In genomic region chr2:144337701-144338100, GRCm38 (mm10) we compare ENCODE assay signal across 35 mouse cellular contexts. TPM values are rescaled to one million over a fixed set of nuclear protein-coding genes. Genes with fewer than 3 reads are reported as not detected.
DNase-seq lines count a peak whose midpoint lies in the region; ATAC-seq and TF ChIP-seq lines count a peak whose summit lies in the region.
"Had no signal": no experiment of that assay in that cellular context is flagged by ENCODE, and none has a peak within 500 bp of the region (broad histone marks: within the 10 kb centered on the region; RNA-seq: fewer than 3 reads in every experiment).

No protein-coding gene starts in this region.

- TF ChIP-seq CTCF in MEL (IDR thresholded peaks at IDR 0.05 in 2 of 3, conservative IDR thresholded peaks at IDR 0.05 in 1 of 3; ENCODE audit: control insufficient read depth in 1 of 3, insufficient read depth in 1 of 3, low read depth in 2 of 3, low read length in 3 of 3, poor library complexity in 1 of 3, severe bottlenecking in 1 of 3), result no peak
- TF ChIP-seq CTCF in gastrocnemius, adult 2 months (IDR thresholded peaks at IDR 0.05), result no peak

- DNase-seq in MEL (ENCODE audit: low read depth, low spot score), result peak; percentile 36
- peak; percentile 6 for DNase-seq in skeletal muscle tissue, adult 2 months (ENCODE audit: low read depth, low spot score)
- no peak for DNase-seq in left cerebral cortex, postnatal 36 days (ENCODE audit: low spot score in 2 of 2)
- no peak for DNase-seq in gastrocnemius, adult 2 months
- DNase-seq: adrenal gland, adult 8-10 months; cerebellum, adult 8-10 months; cerebellum, postnatal 25 days; embryo, embryonic 11 days; forebrain, postnatal 0 days; gastrocnemius, postnatal 10 days; heart, postnatal 4 days; kidney, adult 2 months; kidney, postnatal 36 days; left cerebral cortex, postnatal 4 days; lung, postnatal 4 days; right cerebral cortex, postnatal 4 days; thymus, postnatal 4 days had no signal

- no peak for TF ChIP-seq RAD21 in MEL (IDR thresholded peaks at IDR 0.05; ENCODE audit: low read depth, low read length)

- intact Hi-C loops in left cerebral cortex, postnatal 36 days (cut with DNase I), result no loop called here
- intact Hi-C loops in gastrocnemius, adult 2 months (cut with DNase I), result no loop called here

- TF ChIP-seq EP300 in MEL (IDR thresholded peaks at IDR 0.05; ENCODE audit: low read depth in 1 of 2, low read length in 2 of 2), result no peak

- no peaks in the 10 kb centered on the region for H3K9me3 ChIP-seq in liver, embryonic 16.5 days (replicated peaks; ENCODE audit: control insufficient read depth, low read length)
- no peaks in the 10 kb centered on the region for H3K9me3 ChIP-seq in liver, embryonic 12.5 days (replicated peaks)
- H3K9me3 ChIP-seq in MEL (replicated peaks; ENCODE audit: insufficient read depth, low read length), result no peaks in the 10 kb centered on the region
- H3K9me3 ChIP-seq: embryonic facial prominence, embryonic 12.5 days; hindbrain, embryonic 15.5 days had no signal

- no peak overlapping the region for H3K4me2 ChIP-seq in liver, embryonic 16.5 days (ENCODE audit: low read depth, low read length)
- H3K4me2 ChIP-seq in liver, embryonic 12.5 days, result no peak overlapping the region
- H3K4me2 ChIP-seq: embryonic facial prominence, embryonic 12.5 days; heart, embryonic 11.5 days; hindbrain, embryonic 15.5 days; midbrain, embryonic 11.5 days had no signal

- no peaks in the 10 kb centered on the region for H3K4me1 ChIP-seq in liver, embryonic 16.5 days (ENCODE audit: control insufficient read depth, low read depth, low read length)
- no peaks in the 10 kb centered on the region for H3K4me1 ChIP-seq in liver, embryonic 12.5 days
- peaks cover 0 to 2% of the 10 kb centered on the region in 2 experiments; a peak in 1 of 4 replicates for H3K4me1 ChIP-seq in MEL (ENCODE audit: control insufficient read depth in 1 of 2, insufficient read depth in 2 of 2, low read length in 2 of 2)
- H3K4me1 ChIP-seq: embryonic facial prominence, embryonic 12.5 days had no signal

- peak; percentile 30; the same call in 1 of the 2 replicates for ATAC-seq in liver, embryonic 16.5 days (ENCODE audit: low read depth)
- no peak for ATAC-seq in liver, embryonic 12.5 days
- ATAC-seq: activated CD4-positive, CD25-positive, alpha-beta regulatory T cell, adult 4 months; CD4-positive, CD25-positive, alpha-beta regulatory T cell, adult 4 months; forebrain, postnatal 0 days; inflammation-experienced regulatory T-cells, adult 6 months; midbrain, embryonic 16.5 days had no signal

- no peak overlapping the region for H3K27ac ChIP-seq in liver, embryonic 16.5 days (ENCODE audit: low read length)
- no peak overlapping the region for H3K27ac ChIP-seq in liver, embryonic 12.5 days
- H3K27ac ChIP-seq in MEL (ENCODE audit: control insufficient read depth, low read depth, low read length) (no peak overlapping the region), macrophage (peak overlapping the region; percentile 89)
- H3K27ac ChIP-seq in gastrocnemius, adult 2 months, result no peak overlapping the region
- H3K27ac ChIP-seq: embryonic facial prominence, embryonic 12.5 days; hindbrain, embryonic 15.5 days; layer of hippocampus, adult 2 months; liver, embryonic 14.5 days had no signal

- H3K27me3 ChIP-seq in liver, embryonic 16.5 days (ENCODE audit: control insufficient read depth, insufficient read depth, low read depth, low read length), result peaks cover 21% of the 10 kb centered on the region
- H3K27me3 ChIP-seq in liver, embryonic 12.5 days (replicated peaks), result peaks cover 40% of the 10 kb centered on the region
- H3K27me3 ChIP-seq in MEL (ENCODE audit: control insufficient read depth in 1 of 2, insufficient read depth in 2 of 2, low read length in 2 of 2), result peaks cover 0 to 2% of the 10 kb centered on the region in 2 experiments; a peak in 1 of 4 replicates

- no peak overlapping the region for H3K4me3 ChIP-seq in liver, embryonic 16.5 days (ENCODE audit: low read depth, low read length)
- no peak overlapping the region for H3K4me3 ChIP-seq in liver, embryonic 12.5 days
- H3K4me3 ChIP-seq in MEL (ENCODE audit: control insufficient read depth in 1 of 2, insufficient read depth in 1 of 2, low read depth in 2 of 2, low read length in 2 of 2), result no peak overlapping the region
- H3K4me3 ChIP-seq in macrophage (ENCODE audit: inconsistent target), result peak overlapping the region; percentile 41
- no peak overlapping the region for H3K4me3 ChIP-seq in gastrocnemius, adult 2 months
- H3K4me3 ChIP-seq: embryonic facial prominence, embryonic 12.5 days; hindbrain, embryonic 15.5 days; layer of hippocampus, adult 2 months had no signal

- H3K9ac ChIP-seq in liver, embryonic 16.5 days (ENCODE audit: low read depth, low read length), result no peak overlapping the region
- H3K9ac ChIP-seq in liver, embryonic 12.5 days, result no peak overlapping the region
- H3K9ac ChIP-seq in MEL (ENCODE audit: control insufficient read depth, low read depth, low read length, poor library complexity, severe bottlenecking), result no peak overlapping the region
- H3K9ac ChIP-seq: embryonic facial prominence, embryonic 12.5 days; forebrain, postnatal 0 days; hindbrain, embryonic 15.5 days; liver, embryonic 14.5 days had no signal

- WGBS in liver, embryonic 16.5 days (ENCODE audit: insufficient replicate concordance), result 12% methylated on average over 6 of the region's 8 CpGs
- WGBS in liver, embryonic 12.5 days (ENCODE audit: insufficient replicate concordance), result 18% methylated on average over 8 of the region's 8 CpGs
- WGBS in macrophage (ENCODE audit: missing documents), result 9% methylated on average over 8 of the region's 8 CpGs

- H3K79me2 ChIP-seq in MEL (ENCODE audit: control insufficient read depth, insufficient read depth, low read length, poor library complexity) (no peaks in the 10 kb centered on the region), macrophage (ENCODE audit: inconsistent target) (peaks cover 14% of the 10 kb centered on the region; the same call in 1 of the 2 replicates)

- no peaks in the 10 kb centered on the region for H3K36me3 ChIP-seq in liver, embryonic 16.5 days (ENCODE audit: control insufficient read depth, insufficient read depth)
- H3K36me3 ChIP-seq in liver, embryonic 12.5 days, result no peaks in the 10 kb centered on the region
- H3K36me3 ChIP-seq in MEL (ENCODE audit: control insufficient read depth in 1 of 2, insufficient read depth in 2 of 2, low read length in 2 of 2) (no peaks in the 10 kb centered on the region), macrophage (ENCODE audit: inconsistent target) (peaks cover 18% of the 10 kb centered on the region)
- H3K36me3 ChIP-seq: embryonic facial prominence, embryonic 12.5 days; hindbrain, embryonic 15.5 days had no signal

- no peak for TF ChIP-seq POLR2A in MEL (IDR thresholded peaks at IDR 0.05; ENCODE audit: control insufficient read depth in 1 of 2, insufficient read depth in 1 of 2, low read depth in 1 of 2, low read length in 2 of 2, poor library complexity in 1 of 2)

TF ChIP-seq in MEL, 35 proteins besides CTCF, POLR2A, EP300 and RAD21 (continues in another document):
- TF ChIP-seq HCFC1 (IDR thresholded peaks at IDR 0.05; ENCODE audit: low read depth, low read length) (no peak), USF2 (IDR thresholded peaks at IDR 0.05; ENCODE audit: borderline replicate concordance in 1 of 2, insufficient read depth in 1 of 2, low read depth in 1 of 2, low read length in 2 of 2) (no peak), MAFK (IDR thresholded peaks at IDR 0.05; ENCODE audit: borderline replicate concordance, low read depth, low read length) (no peak), MAX (IDR thresholded peaks at IDR 0.05; ENCODE audit: low read length) (no peak)

RNA-seq across cellular contexts. Expression of gene Ovol2, which starts 5.8 kb away (rescaled TPM):
- polyA plus RNA-seq in liver, embryonic 16.5 days (2015; fragmentation: Nextera tagmentation; extraction: Ambion mirVana), result 0.06 TPM in 1 of 2 replicates, not detected in the other
- 0.08 TPM in 1 of 2 replicates, not detected in the other for polyA plus RNA-seq in liver, embryonic 12.5 days (2016; fragmentation: Nextera tagmentation; extraction: Ambion mirVana)
- total RNA-seq in MEL (2012; rRNA removed), result not detected in 2 replicates
- polyA plus RNA-seq in MEL (2012; ENCODE audit: insufficient read depth in 1 of 2, insufficient read length in 2 of 2, low read depth in 1 of 2, low replicate concordance in 2 of 2, missing spikeins in 1 of 2) (not detected), macrophage (2018) (not detected in 3 replicates)
- total RNA-seq in macrophage (2018; cell fraction: chromatin; rRNA removed), result not detected
- total RNA-seq in macrophage (2018; cell fraction: cytosol; rRNA removed), result under 1 TPM in 1 of 26 experiments, not detected in 25; 0.05 TPM
- total RNA-seq in macrophage (2018; cell fraction: nucleus; rRNA removed), result not detected
- 10 to 100 TPM in 1 of 2 experiments, 1 to 10 TPM in 1; 6.9 to 10.8 TPM for total RNA-seq in left cerebral cortex, postnatal 36 days (2021)
- not detected for total RNA-seq in gastrocnemius, adult 2 months (2021)
- total RNA-seq: adrenal gland, adult 8-10 months; forebrain, postnatal 0 days; gastrocnemius, postnatal 10 days; heart, adult 18-20 months; heart, postnatal 4 days had no signal
- polyA plus RNA-seq: activated CD4-positive, CD25-positive, alpha-beta regulatory T cell, adult 4 months; CD4-positive, CD25-positive, alpha-beta regulatory T cell, adult 4 months; hindbrain, embryonic 15.5 days; inflammation-experienced regulatory T-cells, adult 6 months; midbrain, embryonic 16.5 days; neural tube, embryonic 11.5 days had no signal

RNA-seq across cellular contexts. Expression of gene Kat14, which starts 31.1 kb away (rescaled TPM):
- polyA plus RNA-seq in liver, embryonic 16.5 days (2015; fragmentation: Nextera tagmentation; extraction: Ambion mirVana), result 12.9 and 15.3 TPM in 2 replicates
- 26.3 and 28.3 TPM in 2 replicates for polyA plus RNA-seq in liver, embryonic 12.5 days (2016; fragmentation: Nextera tagmentation; extraction: Ambion mirVana)
- 24.6 and 25.9 TPM in 2 replicates for total RNA-seq in MEL (2012; rRNA removed)
- polyA plus RNA-seq in MEL (2012; ENCODE audit: insufficient read depth in 1 of 2, insufficient read length in 2 of 2, low read depth in 1 of 2, low replicate concordance in 2 of 2, missing spikeins in 1 of 2) (10 to 100 TPM in 1 of 2 experiments, not detected in 1; 52.9 TPM), macrophage (2018) (23.5 to 36.0 TPM (median 28.7 TPM) in 3 replicates)
- total RNA-seq in macrophage (2018; cell fraction: chromatin; rRNA removed), result 10 to 100 TPM in 23 of 26 experiments, 1 to 10 TPM in 3; 8.1 to 91.6 (median 41.1) TPM
- total RNA-seq in macrophage (2018; cell fraction: cytosol; rRNA removed), result 10 to 100 TPM in 25 of 26 experiments, 1 to 10 TPM in 1; 9.7 to 38.1 (median 30.1) TPM
- 10 to 100 TPM in 25 of 26 experiments, 1 to 10 TPM in 1; 9.7 to 82.4 (median 35.2) TPM for total RNA-seq in macrophage (2018; cell fraction: nucleus; rRNA removed)
- total RNA-seq in left cerebral cortex, postnatal 36 days (2021), result 10 to 100 TPM; 35.6 to 39.5 TPM
- total RNA-seq in gastrocnemius, adult 2 months (2021), result 10 to 100 TPM; 21.3 to 25.4 TPM

RNA-seq across cellular contexts. Expression of gene Pet117, which starts 31.1 kb away (rescaled TPM):
- polyA plus RNA-seq in liver, embryonic 16.5 days (2015; fragmentation: Nextera tagmentation; extraction: Ambion mirVana), result 0.63 and 1.1 TPM in 2 replicates
- 0.74 TPM in 1 of 2 replicates, not detected in the other for polyA plus RNA-seq in liver, embryonic 12.5 days (2016; fragmentation: Nextera tagmentation; extraction: Ambion mirVana)
- not detected in 2 replicates for total RNA-seq in MEL (2012; rRNA removed)
- polyA plus RNA-seq in MEL (2012; ENCODE audit: insufficient read depth in 1 of 2, insufficient read length in 2 of 2, low read depth in 1 of 2, low replicate concordance in 2 of 2, missing spikeins in 1 of 2) (not detected), macrophage (2018) (11.6 TPM in 1 of 3 replicates, not detected in the others)
- 10 to 100 TPM in 1 of 26 experiments, 1 to 10 TPM in 2, under 1 TPM in 1, not detected in 22; 0.90 to 13.4 (median 8.5) TPM for total RNA-seq in macrophage (2018; cell fraction: chromatin; rRNA removed)
- total RNA-seq in macrophage (2018; cell fraction: cytosol; rRNA removed), result not detected
- 10 to 100 TPM in 1 of 26 experiments, 1 to 10 TPM in 2, not detected in 23; 1.7 to 13.6 (median 5.6) TPM for total RNA-seq in macrophage (2018; cell fraction: nucleus; rRNA removed)
- 1 to 10 TPM; 7.3 to 8.1 TPM for total RNA-seq in left cerebral cortex, postnatal 36 days (2021)
- 1 to 10 TPM; 5.2 to 8.4 TPM for total RNA-seq in gastrocnemius, adult 2 months (2021)
- total RNA-seq: forebrain, postnatal 0 days had no signal
- polyA plus RNA-seq: embryonic facial prominence, embryonic 12.5 days; forebrain, embryonic 11.5 days; kidney, adult 2 months; limb, embryonic 14.5 days; midbrain, embryonic 11.5 days; neural tube, embryonic 11.5 days; testis, adult 2 months had no signal

Comparison
In these comparisons a context has a peak if more than half of its experiments do, and no peak if none do; other contexts are left out.
1. DNase-seq: peak in MEL (single experiment) and skeletal muscle tissue, adult 2 months (single experiment); none in left cerebral cortex, postnatal 36 days (0 of 2) and gastrocnemius, adult 2 months (single experiment).